Mouse (Mus musculus): Measurements from ENCODE around the gene Cyb561d2.
"Not testable (repeated sequence)": the region's sequence is repeated elsewhere in the genome, so short reads cannot be mapped to it uniquely, and the experiment has no call there.

The Cyb561d2 gene

DNA sequence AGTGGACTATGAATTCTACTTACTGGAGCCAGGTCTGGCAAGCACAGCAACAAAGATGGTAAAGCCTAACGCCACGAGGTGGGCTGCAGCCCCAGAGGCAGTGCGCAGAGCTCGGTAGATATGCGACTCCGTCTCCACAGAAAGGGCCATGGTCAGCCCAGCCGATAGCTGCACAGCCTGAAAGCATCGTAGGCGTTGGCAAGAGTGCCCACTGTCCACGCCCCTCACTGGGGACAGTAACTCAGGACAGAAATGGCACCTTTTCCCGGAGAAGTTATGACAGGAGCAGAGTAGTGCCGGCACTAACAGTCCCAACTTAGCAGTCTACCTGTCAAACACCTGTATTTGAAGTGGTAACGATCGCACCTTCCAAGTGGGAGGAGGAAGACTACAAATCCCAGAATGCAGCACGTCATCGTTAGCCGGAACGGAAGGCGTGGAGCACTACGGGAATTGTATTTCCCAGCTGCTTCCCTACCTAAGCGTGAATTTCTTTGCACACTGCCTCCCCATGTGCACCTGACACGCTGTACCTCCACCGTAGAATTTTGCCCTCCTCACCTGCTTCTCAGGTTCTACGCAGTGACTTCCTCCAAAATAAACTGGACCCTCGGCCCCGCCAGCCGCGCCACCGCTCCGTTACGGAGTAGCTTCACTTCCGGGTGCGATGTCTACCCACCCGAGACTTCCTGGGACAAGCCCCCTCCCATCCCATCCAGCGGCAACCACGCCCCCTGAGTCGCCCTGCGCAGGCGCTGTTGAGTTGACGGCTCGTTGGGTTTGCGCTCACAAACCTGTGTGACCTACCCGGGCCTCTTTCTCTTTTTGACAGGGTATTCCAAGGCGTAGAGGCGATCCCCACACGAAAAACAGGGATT lies at the start of gene Cyb561d2, which contains the start of gene Nprl2:
TSS of gene Cyb561d2 (minus strand) at position 720 of the 878 bp plus-strand sequence.
TSS of gene Nprl2 (plus strand) at position 753 of the 878 bp plus-strand sequence.
- peak; percentile 93 to 96 for DNase-seq (ENCODE audit: low spot score in 2 of 2)

- DNase-seq (ENCODE audit: low spot score in 2 of 2): no peak
Observed at GRCm38 (mm10) chr9:107590773-107591060, 48.7 kb upstream of the Cyb561d2 start.

DNA sequence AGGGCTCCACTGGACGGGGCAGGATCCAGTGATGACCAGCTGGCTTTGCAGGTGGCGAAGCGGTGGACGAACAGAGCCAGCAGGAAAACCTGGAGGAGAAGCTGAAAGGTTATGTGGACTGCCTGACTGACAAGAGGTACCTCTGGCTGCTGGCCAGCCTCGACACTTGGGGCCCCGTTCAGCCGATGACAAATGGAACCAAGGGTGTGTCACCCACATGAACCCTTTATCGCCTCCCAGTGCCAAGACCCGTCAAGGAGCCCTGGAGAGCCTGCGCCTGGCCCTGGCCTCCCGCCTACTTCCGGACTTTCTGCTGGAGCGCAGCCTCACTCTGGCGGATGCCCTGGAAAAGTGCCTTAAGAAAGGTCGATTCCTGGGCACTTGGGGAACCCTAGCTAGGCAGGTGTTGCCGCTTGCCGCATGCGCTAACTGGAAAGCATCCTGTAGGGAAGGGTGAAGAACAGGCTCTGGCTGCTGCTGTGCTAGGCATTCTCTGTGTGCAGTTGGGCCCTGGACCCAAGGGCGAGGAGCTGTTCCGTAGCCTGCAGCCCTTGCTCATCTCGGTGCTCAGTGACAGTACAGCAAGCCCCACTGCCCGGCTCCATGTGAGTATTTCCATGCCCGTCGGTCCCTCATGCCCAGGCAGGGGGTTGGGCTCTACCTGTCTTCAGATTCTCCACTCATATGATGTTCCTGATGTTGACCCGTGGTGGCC lies 48.2 kb upstream of the Cyb561d2 start:
- peak; percentile 58 to 62 for DNase-seq (ENCODE audit: low spot score in 2 of 2)

- peak; percentile 55 to 64 for DNase-seq (ENCODE audit: low spot score in 2 of 2)
Observed at GRCm38 (mm10) chr9:107587833-107588639, 46.0 kb upstream of the Cyb561d2 start.

- peak; percentile 98 to 99 for DNase-seq (ENCODE audit: low spot score in 2 of 2)
Observed at GRCm38 (mm10) chr9:107586974-107587832, 45.2 kb upstream of the Cyb561d2 start, which contains the start of gene Ifrd2. Gene Ifrd2 (plus strand): TSS chr9:107587642.

GRCm38 (mm10) chr9:107586504-107586903 lies 44.5 kb upstream of the Cyb561d2 start:
- no peak for DNase-seq (ENCODE audit: low spot score in 2 of 2)

- no peak for DNase-seq (ENCODE audit: low spot score in 2 of 2)
Observed at GRCm38 (mm10) chr9:107583174-107583573, 41.2 kb upstream of the Cyb561d2 start.

DNA sequence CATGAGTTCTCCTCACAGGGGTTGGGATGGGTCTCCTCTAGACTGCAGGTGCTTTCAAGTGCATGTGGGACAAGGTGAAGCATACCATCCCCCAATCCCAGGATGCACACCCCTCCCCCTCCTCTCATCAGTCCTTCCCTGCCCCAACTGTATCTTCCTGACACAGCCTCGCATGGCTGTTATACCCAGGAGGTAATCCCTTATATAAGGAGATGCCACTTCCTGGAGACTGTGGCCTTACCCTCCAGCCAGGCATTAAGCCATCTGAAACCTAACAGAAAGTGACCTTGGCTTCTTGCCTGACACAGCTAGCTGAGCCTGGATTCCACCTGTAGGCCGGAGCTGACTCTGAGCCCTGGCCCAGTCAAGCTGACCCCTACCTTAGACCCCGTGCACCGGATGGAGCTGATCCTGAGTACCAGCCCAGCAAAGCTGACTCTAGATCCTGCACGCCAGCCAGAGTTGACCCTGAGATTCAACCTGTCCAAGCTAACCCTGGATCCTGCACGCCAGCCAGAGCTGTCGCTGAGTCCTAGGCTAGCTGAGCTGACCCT lies 40.6 kb upstream of the Cyb561d2 start:
- no peak for DNase-seq (ENCODE audit: low spot score in 2 of 2)

DNA sequence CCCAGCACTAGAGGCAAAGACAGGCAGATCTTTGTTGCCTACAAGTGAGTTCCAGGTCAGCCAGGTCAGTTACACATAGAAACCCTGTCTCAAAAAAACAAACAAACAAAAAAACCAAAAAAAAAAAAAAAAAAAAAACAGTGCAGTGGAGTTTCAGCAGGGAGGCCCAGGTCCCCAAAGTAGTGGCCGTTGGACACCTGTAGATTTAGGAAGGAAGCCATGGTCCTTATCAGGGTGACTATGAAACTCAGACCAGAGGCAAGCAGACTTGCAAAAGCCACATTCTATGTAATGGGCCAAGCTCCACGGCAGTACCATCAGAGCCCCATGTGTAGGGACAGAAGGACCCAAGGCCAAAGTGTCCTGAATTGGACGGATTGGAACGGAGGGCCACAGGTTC lies 39.6 kb upstream of the Cyb561d2 start:
- no peak for DNase-seq (ENCODE audit: low spot score in 2 of 2)

DNA sequence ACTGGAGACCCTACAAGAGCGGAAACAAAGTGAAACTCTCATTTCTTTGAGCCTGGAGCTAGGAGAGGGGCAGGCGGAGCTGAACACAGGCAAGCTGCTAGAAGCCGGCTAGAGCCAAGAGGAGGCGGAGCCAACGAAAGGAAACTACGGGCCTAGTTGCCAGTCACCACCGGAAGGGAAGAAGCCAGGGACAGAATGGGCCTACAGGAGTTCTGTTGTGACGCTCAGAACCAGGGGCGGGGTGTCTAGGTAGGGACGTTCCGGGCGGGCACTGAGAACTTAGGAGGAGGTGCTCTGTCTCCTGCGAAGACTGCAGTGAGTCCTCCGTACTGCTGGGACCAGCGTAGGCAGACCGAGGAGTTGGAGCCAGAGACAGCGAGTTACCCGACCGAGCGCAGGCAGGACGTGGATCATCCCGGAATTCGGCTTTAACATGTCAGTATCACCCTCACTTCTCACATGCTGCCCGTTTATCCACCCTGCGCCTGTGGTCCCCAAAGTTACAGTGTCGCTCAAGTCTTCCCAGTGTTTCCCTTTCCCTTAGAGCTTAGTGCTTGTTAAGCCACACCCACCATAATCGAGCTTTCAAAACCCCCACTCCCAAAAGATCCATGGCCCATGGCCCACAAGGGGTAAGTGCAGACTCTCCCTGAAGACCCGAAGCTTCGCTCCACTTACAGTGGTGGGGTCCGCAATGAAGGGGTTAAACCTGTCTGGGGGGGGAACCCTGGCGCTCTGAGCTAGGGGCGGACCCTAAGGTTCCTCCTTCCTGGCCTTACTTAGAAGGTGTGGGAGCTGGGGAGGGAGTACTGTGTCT lies 38.7 kb upstream of the Cyb561d2 start, which contains the start of gene Hyal3:
TSS of gene Hyal3 (plus strand) at position 318 of the 817 bp plus-strand sequence.
- peak; percentile 93 for DNase-seq (ENCODE audit: low spot score in 2 of 2)

DNA sequence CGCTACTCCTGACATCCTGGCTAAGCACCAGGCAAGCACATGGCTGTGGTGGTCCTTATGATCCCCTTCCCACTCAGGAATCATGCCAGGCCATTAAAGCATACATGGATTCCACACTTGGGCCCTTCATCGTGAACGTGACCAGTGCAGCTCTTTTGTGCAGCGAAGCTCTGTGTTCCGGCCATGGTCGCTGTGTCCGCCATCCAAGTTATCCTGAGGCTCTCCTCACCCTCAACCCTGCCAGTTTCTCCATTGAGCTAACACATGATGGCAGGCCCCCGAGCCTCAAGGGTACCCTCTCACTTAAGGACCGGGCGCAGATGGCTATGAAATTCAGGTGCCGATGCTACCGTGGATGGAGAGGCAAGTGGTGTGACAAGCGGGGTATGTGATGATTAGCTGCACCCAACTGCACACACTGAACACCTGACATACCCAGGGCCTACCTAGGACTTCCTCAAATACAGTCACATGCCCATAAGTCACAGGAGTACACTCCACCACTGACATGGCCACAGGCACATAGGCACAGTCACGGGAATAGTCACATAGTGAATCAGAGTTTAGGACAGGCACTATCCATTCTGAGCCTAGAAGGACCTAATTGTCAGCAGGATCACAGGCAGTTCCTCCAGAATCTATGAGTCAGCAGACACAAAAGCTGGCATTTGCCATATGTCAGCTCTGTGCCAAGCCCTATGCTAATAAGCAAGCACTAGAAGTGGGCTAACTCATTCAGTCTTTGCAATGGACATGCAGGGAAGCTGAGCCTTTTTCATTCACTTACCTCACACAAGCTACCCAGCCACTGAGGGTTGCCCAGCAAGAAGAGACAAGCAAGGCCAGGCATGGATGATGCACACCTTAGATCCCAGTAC lies 37.3 kb upstream of the Cyb561d2 start:
- no peak for DNase-seq (ENCODE audit: low spot score in 2 of 2)

- DNase-seq (ENCODE audit: low spot score in 2 of 2): no peak
Observed at GRCm38 (mm10) chr9:107578587-107578986, 36.6 kb upstream of the Cyb561d2 start, which contains the start of gene Naa80. Gene Naa80 (plus strand): TSS chr9:107578887.

- no peak for DNase-seq (ENCODE audit: low spot score in 2 of 2)
Observed at GRCm38 (mm10) chr9:107577871-107578270, 35.9 kb upstream of the Cyb561d2 start.

DNA sequence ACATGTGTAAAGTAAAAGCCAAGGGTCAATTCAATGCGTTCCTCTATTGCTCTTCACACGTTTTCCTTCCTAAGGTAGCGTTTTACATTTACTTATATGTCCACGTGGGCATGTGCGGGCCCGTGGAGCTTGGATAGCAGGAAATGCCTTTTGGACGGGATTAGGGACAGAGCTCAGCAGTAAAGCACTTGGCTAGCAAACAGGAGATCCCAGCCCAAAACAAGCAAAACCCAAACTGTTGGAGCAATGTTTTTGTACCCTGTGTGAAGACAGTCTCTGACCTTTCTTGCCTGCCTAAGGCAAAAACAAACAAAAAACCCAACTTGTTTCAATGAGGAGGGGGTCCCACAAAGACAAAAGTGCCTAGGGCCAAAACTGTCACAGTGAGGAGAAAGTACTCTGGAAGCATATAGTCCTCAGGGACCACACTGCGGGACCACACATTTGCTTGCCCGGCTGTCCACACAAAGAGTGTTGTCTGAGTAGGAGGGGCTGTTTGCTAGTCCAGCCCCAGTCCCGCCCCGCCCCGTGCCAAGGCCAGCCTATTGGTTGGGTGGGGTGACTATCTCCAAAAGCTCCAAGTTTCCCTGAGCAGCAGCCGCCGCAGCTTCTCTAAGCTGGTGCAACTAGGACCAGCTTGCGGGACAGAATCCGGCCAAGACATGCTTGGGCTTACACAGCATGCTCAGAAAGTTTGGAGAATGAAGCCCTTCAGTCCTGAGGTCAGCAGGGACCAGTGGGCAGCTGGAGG lies 34.5 kb upstream of the Cyb561d2 start, which contains the start of gene Hyal1:
TSS of gene Hyal1 (plus strand) at position 571 of the 751 bp plus-strand sequence.
- peak; percentile 81 to 84 for DNase-seq (ENCODE audit: low spot score in 2 of 2)

DNA sequence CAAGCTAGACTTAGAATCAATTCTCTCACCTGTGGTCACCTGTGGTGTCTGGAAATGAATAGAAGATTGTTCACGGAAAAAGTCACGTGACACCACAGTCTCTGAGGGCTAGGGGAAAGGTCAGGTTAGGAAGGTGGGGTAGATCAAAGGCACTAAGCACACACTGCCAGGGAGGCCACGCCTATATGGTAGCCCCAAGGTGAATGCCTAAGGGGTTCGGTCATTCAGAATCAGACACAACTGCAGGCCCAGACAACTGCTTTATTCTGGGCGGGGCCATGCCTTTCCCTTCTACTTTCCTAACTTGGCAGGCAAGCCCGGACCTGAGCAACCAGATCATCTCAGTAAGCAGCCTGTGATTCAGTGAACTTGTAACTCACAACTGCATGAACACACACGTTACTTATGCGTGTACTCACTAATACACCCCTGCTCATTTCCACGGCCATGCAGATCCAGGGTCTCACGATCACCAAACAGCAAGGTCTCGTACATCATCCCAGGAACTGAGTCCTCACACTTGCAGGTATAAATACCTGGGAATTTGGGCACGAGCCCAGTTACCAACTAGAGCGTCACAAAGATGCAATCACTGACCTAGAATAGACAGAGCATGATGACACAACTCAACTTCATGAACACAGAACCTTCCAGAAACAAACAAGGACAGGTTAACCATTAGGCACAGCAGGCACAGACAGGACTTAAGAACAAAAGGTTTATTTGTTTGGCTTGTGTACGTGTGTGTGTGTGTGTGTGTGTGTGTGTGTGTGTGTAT lies 33.8 kb upstream of the Cyb561d2 start:
- no peak for DNase-seq (ENCODE audit: low spot score in 2 of 2)

DNA sequence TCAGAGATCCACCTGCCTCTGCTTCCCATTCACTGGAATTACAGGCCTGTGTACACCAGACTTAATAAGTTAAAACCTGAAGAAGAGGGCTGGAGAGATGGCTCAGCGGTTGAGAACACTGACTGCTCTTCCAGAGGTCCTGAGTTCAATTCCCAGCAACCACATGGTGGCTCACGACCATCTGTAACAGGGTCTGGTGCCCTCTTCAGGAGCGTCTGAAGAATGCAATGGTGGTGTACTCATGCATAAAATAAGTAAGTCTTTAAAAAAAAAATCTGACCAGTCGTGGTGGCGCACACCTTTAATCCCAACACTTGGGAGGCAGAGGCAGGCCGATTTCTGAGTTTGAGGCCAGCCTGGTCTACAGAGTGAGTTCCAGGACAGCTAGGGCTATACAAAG lies 31.8 kb upstream of the Cyb561d2 start:
- DNase-seq (ENCODE audit: low spot score in 2 of 2): not testable (repeated sequence)

- no peak for DNase-seq (ENCODE audit: low spot score in 2 of 2)
Observed at GRCm38 (mm10) chr9:107572327-107572662, 30.3 kb upstream of the Cyb561d2 start.
